Mouse (Mus musculus) kidney, adult 2 months (tissue): ENCODE data around the gene Ppm1a. TPM values are rescaled to one million over a fixed set of nuclear protein-coding genes. Genes with fewer than 3 reads are reported as not detected.
A peak's percentile ranks its signal among the peaks of the same experiment; 100 is the strongest.

Source experiments
- DNase-seq: peaks from one replicate; pipeline ENCODE4 v3.0.0; 2021
- H3K27ac ChIP-seq: fragments of 200-500 bp; 2 replicates; pipeline ENCODE4 v1.5.1; 2012; ENCODE audit warnings: low read depth, low read length, control low read depth, inconsistent platforms; ENCODE audit not compliant: insufficient read depth
- H3K27me3 ChIP-seq: fragments of 200-500 bp; replicated peaks from 2 replicates; pipeline ENCODE4 v1.6.1; 2012; ENCODE audit warnings: mild to moderate bottlenecking, moderate library complexity, low read length, inconsistent platforms; ENCODE audit not compliant: control insufficient read depth, insufficient read depth
- H3K36me3 ChIP-seq: fragments of 200-500 bp; 2 replicates; pipeline ENCODE4 v1.6.1; 2012; ENCODE audit warnings: mild to moderate bottlenecking, moderate library complexity, low read length, inconsistent platforms; ENCODE audit not compliant: control insufficient read depth, insufficient read depth
- H3K4me1 ChIP-seq: fragments of 200-500 bp; 2 replicates; pipeline ENCODE4 v1.6.1; 2011; ENCODE audit warnings: low read length; ENCODE audit not compliant: control insufficient read depth, insufficient read depth
- H3K4me3 ChIP-seq: fragments of 200-500 bp; 2 replicates; pipeline ENCODE4 v1.5.1; 2011; ENCODE audit warnings: mild to moderate bottlenecking, low read depth, low read length, control low read depth; ENCODE audit not compliant: insufficient read depth
- CTCF ChIP-seq: fragments of 200-500 bp; conservative IDR thresholded peaks from 2 replicates; pipeline ENCODE4 v1.5.1; 2011; ENCODE audit warnings: low read depth, mild to moderate bottlenecking, control low read depth, low read length, moderate library complexity, mixed read lengths; ENCODE audit not compliant: insufficient read depth, insufficient read length
- POLR2A ChIP-seq: fragments of 200-500 bp; IDR thresholded peaks from one replicate; pipeline ENCODE4 v1.6.1; 2011; ENCODE audit warnings: low read depth, low read length, control low read depth
- WGBS: fragments of 180-500 bp; shearing (Covaris S2); methylation state at CpG from one replicate; pipeline ENCODE4 v1.1.7; 2018; 5-methylcytosine and 5-hydroxymethylcytosine counted together
- polyA plus RNA-seq: library from polyadenylated mRNA; depleted of rRNA; stranded (reverse); fragments of >200 nt; gene quantifications from 2 replicates; pipeline ENCODE4 v1.2.3, GENCODE M21; 2012; rRNA removed

Gene Ppm1a
- polyA plus RNA-seq, 1 experiment, result 68.8 TPM

DNA sequence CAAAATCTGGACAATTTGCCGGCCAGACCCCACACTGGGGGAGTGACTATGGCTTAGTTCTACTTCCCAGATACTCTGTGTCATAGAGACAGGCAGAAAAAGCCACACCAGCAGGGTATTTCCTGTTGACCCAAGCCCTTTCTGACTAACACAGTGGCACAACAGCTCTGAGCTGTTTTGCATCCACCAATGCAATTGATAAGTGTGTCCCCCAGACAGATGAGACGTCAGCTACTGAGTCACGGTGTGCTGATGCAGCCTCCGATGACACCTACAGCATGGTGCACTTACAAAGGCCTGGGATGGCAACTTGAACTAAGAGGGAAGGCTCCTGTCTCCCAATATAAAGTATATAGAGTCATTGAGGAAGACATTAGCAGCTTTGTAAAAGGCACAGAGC, 80.0 kb downstream of the Ppm1a start:
- Histone ChIP-seq H3K27ac (no peak overlapping the region), H3K27me3 (no peaks in the 10 kb centered on the region), H3K36me3 (no peaks in the 10 kb centered on the region), H3K4me3 (no peak overlapping the region), H3K4me1 (no peaks in the 10 kb centered on the region)
- WGBS, result 79% methylated on average over 4 of the region's 4 CpGs
- DNase-seq, result no peak
- TF ChIP-seq CTCF (no peak), POLR2A (no peak)

DNA sequence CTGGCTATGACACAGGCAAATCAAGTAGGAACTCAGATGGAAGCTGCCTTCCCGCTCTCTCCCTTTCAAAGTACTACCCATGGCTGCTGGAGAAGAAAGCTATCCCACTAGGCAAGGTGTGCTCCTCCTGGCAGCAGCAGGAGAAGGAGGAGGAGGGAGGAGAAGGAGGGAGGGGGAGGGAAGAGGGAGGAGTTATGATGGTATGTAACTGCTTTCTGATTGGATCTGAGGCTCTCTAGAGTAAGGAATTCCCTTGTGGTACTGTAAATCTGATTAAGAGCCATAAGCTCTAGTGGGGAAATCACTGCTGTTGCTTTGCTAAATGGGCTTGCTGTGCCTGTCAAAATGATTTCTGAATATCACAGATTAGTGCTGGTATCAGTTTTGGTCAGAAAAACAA, 84.2 kb downstream of the Ppm1a start:
- Histone ChIP-seq H3K27ac (no peak overlapping the region), H3K36me3 (no peaks in the 10 kb centered on the region), H3K4me1 (no peaks in the 10 kb centered on the region), H3K27me3 (no peaks in the 10 kb centered on the region), H3K4me3 (no peak overlapping the region)
- TF ChIP-seq POLR2A (no peak), CTCF (no peak)
- no peak for DNase-seq
- 96% methylated on average over 1 of the region's 1 CpGs for WGBS

DNA sequence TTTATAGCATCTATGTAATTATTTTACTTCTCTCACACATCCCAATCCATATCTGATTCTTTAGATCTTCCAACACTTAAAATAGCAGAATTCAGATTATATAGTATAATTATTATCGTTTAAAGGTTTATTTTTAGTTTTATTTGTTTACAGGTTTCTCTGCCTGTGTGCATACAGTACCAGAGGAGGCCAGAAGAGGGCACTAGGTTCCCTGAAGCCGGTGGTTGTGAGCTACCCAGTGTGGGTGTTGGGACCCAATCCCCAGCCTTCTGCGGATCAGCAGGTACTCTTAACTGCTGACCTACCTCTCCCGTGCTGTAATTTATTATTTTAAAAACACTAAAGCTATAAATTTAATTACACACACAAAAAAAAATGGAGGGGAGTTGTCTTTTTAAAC, 85.9 kb downstream of the Ppm1a start:
- DNase-seq, result no peak
- Histone ChIP-seq H3K4me3 (no peak overlapping the region), H3K4me1 (no peaks in the 10 kb centered on the region)

DNA sequence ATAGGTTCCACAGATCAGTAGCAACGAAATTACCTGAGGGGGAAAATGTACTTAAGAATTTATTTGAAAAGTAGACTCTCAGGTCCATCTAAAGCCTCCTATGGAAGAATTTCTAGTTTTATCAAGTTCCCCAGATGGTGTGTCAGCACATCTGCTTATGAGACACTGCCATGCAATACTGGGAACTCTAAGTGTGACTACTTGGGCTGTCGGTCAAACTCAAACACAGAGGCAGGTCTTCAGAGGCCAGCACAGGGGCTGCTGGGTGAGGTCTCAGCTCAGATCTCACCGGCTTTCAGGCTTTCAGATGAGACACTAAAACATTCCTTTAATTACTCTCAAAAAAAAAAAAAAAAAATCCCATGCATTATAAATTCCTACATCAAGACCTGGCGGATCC, 86.3 kb downstream of the Ppm1a start:
- H3K4me1 ChIP-seq, result no peaks in the 10 kb centered on the region
- DNase-seq, result no peak
- no peaks in the 10 kb centered on the region for H3K27me3 ChIP-seq
- H3K4me3 ChIP-seq, result no peak overlapping the region
- 70% methylated on average over 4 of the region's 4 CpGs for WGBS
- H3K36me3 ChIP-seq, result no peaks in the 10 kb centered on the region
- no peak for TF ChIP-seq CTCF
- TF ChIP-seq POLR2A, result no peak
- H3K27ac ChIP-seq, result no peak overlapping the region

More for the DNA sequence above, 85.9 kb downstream of the Ppm1a start:
- Histone ChIP-seq H3K36me3 (no peaks in the 10 kb centered on the region), H3K27me3 (no peaks in the 10 kb centered on the region), H3K27ac (no peak overlapping the region)
- no peak for TF ChIP-seq POLR2A
- 0 out of 2 replicates have a peak, but pooled peaks have one; percentile 14 for TF ChIP-seq CTCF
- WGBS, result 80% methylated on average over 4 of the region's 4 CpGs

DNA sequence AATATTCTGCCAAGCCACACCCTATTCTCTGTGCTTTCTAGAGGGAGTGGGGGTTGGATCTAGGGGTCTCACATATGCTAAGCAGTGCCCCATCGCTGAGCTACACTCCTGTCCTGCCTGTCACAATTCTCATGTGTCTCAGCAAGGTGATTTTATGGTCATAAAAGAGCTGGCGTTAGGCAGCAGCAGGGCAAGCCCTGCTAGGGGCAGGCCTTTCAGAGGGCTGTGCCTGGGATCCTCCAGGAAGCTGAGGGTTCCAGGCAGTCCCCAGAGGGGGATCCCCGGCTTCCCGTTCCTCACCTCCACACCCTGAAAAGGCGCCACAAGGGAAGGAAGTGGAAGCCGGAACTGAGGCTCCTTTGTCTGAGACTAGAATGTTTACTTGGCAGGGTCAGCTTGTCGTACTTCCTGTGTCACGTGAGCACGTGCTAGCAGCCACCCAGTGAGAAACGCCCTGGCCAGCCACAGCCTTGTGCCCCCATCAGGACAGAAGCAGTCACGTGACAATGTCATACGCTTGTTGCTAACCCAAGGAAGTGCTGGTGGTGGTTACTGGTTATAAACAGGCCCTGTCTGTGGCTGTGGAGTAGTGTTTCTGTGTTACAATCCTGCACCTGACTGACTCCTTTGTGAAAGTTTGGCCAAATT, 86.8 kb downstream of the Ppm1a start:
- TF ChIP-seq CTCF (no peak), POLR2A (no peak)
- Histone ChIP-seq H3K4me3 (peak overlapping the region; percentile 0; the same call in 1 of the 2 replicates), H3K4me1 (no peaks in the 10 kb centered on the region), H3K36me3 (no peaks in the 10 kb centered on the region), H3K27me3 (no peaks in the 10 kb centered on the region; the same call in 1 of the 2 replicates), H3K27ac (no peak overlapping the region)
- 16% methylated on average over 12 of the region's 12 CpGs for WGBS
- peak; percentile 91 for DNase-seq

DNA sequence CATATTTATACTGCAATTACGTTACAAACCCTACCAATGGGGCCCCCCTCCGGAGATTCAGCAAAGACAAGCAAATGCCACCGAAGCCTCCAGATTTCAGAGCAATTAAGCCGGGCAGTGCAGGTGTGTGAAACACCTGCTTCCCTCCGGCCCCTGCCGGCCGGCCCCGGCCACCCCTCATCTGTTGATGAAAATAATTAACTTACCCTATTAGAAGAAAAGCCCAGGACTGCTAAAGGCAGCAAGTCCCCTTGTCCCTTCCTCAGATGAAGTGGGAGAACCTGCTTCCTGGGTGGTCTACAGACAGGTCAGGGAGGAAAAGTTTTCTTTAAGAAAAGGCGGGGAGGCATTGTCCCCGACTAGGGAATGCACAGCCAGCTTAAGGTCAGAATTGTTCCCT, 88.7 kb downstream of the Ppm1a start:
- Histone ChIP-seq H3K4me1 (no peaks in the 10 kb centered on the region), H3K36me3 (no peaks in the 10 kb centered on the region), H3K27ac (no peak overlapping the region), H3K4me3 (no peak overlapping the region), H3K27me3 (peaks cover 2% of the 10 kb centered on the region; the same call in 1 of the 2 replicates)
- WGBS, result 25% methylated on average over 10 of the region's 10 CpGs
- DNase-seq, result peak; percentile 6
- TF ChIP-seq CTCF (no peak), POLR2A (no peak)

DNA sequence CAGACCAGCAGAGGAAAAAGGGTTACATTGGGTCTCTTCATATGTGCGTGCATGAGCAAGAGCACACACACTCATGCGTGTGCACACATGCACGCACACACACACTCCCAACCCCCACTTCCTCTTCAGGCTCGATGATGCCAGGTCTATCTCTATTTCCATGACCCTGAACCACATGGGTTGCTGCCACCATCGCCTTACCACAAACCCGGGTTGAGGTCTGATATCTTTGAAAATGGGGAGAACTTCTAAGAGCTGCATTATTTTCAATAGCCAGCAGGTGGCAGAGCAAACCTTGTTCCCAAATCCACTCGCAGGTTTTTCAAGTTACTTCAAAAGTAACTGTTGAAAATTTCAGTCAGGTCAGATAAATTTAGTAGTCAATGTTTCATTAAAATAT, 90.5 kb downstream of the Ppm1a start:
- Histone ChIP-seq H3K36me3 (no peaks in the 10 kb centered on the region), H3K27me3 (peaks cover 3% of the 10 kb centered on the region; the same call in 1 of the 2 replicates), H3K27ac (no peak overlapping the region), H3K4me3 (no peak overlapping the region), H3K4me1 (no peaks in the 10 kb centered on the region)
- peak; percentile 41 for DNase-seq
- WGBS, result 30% methylated on average over 7 of the region's 7 CpGs
- TF ChIP-seq CTCF (peak; percentile 37; the same call in 1 of the 2 replicates), POLR2A (no peak)

Other genes starting within 250 kb of the Ppm1a start
- 3.2 and 3.4 TPM in 2 replicates for gene Pcnx4, start 221.1 kb upstream of the Ppm1a start, polyA plus RNA-seq
- 0.77 and 0.81 TPM in 2 replicates for gene Gm4756, start 107.8 kb upstream of the Ppm1a start, polyA plus RNA-seq
- 31.0 and 42.3 TPM in 2 replicates for gene Dhrs7, start 92.5 kb upstream of the Ppm1a start, polyA plus RNA-seq
- gene Six6, start 182.4 kb downstream of the Ppm1a start, polyA plus RNA-seq, result not detected in 2 replicates
- not detected in 2 replicates for gene 4930447C04Rik, start 183.3 kb downstream of the Ppm1a start, polyA plus RNA-seq